Mouse (Mus musculus) gastrocnemius, adult 2 months (tissue): ENCODE results near the gene Dnajc15. TPM values are rescaled to one million over a fixed set of nuclear protein-coding genes. Genes with fewer than 3 reads are reported as not detected.

ENCODE experiments used
- DNase-seq: peaks from one replicate; pipeline ENCODE4 v3.0.0; 2022
- H3K27ac ChIP-seq: fragments of 200-600 bp; 2 replicates; pipeline ENCODE4 v1.8.1; 2022; ENCODE audit warnings: mild to moderate bottlenecking
- H3K4me3 ChIP-seq: fragments of 200-600 bp; 2 replicates; pipeline ENCODE4 v1.8.1; 2022; ENCODE audit warnings: mild to moderate bottlenecking, moderate library complexity
- CTCF ChIP-seq: fragments of 200-600 bp; IDR thresholded peaks from 2 replicates; pipeline ENCODE4 v1.8.1; 2022; ENCODE audit warnings: antibody characterized with exemption, mild to moderate bottlenecking, moderate library complexity
- intact Hi-C: fragments of 180-260 bp; cut with DNase I; formaldehyde crosslinking; loops from one replicate; pipeline ENCODE4 v1.15.1; 2025
- total RNA-seq, 2 experiments: library from RNA; stranded (reverse); gene quantifications; 2 replicates each; pipeline ENCODE4 v1.2.3; 2021

Gene Dnajc15
- total RNA-seq, 2 experiments from 2014 or later: 123 to 152 TPM

GRCm38 (mm10) chr14:77807836-77808235 lies 67.1 kb downstream of the Dnajc15 start:
- Histone ChIP-seq H3K4me3 (no peak overlapping the region), H3K27ac (no peak overlapping the region)
- TF ChIP-seq CTCF: no peak
- DNase-seq: no peak
- intact Hi-C loops: no loop called here

- Histone ChIP-seq H3K4me3 (no peak overlapping the region), H3K27ac (no peak overlapping the region)
- intact Hi-C loops: no loop called here
- DNase-seq: no peak
- TF ChIP-seq CTCF: no peak
Measured at GRCm38 (mm10) chr14:77806345-77806744, 68.6 kb downstream of the Dnajc15 start.

GRCm38 (mm10) chr14:77802268-77802630 lies 72.7 kb downstream of the Dnajc15 start:
- intact Hi-C loops: loop anchor here (5.0 kb wide), 1 partner anchor 255 kb away; no protein-coding TSS in a partner anchor

GRCm38 (mm10) chr14:77801571-77802267 lies 73.2 kb downstream of the Dnajc15 start:
- DNase-seq: no peak
- Histone ChIP-seq H3K27ac (no peak overlapping the region), H3K4me3 (no peak overlapping the region)
- no peak for TF ChIP-seq CTCF
- intact Hi-C loops: loop anchor here (5.0 kb wide), 1 partner anchor 254 kb away; no protein-coding TSS in a partner anchor

More at GRCm38 (mm10) chr14:77802268-77802630, 72.7 kb downstream of the Dnajc15 start:
- Histone ChIP-seq H3K4me3 (no peak overlapping the region), H3K27ac (no peak overlapping the region)
- no peak for DNase-seq
- TF ChIP-seq CTCF: no peak

GRCm38 (mm10) chr14:77796506-77796905 lies 78.4 kb downstream of the Dnajc15 start:
- no peak for DNase-seq
- intact Hi-C loops: no loop called here
- no peak overlapping the region for H3K27ac ChIP-seq
- no peak overlapping the region for H3K4me3 ChIP-seq
- TF ChIP-seq CTCF: no peak

GRCm38 (mm10) chr14:77795240-77795639 lies 79.7 kb downstream of the Dnajc15 start:
- no peak for TF ChIP-seq CTCF
- intact Hi-C loops: no loop called here
- H3K4me3 ChIP-seq: no peak overlapping the region
- H3K27ac ChIP-seq: no peak overlapping the region; the same call in 1 of the 2 replicates
- no peak for DNase-seq

GRCm38 (mm10) chr14:77794285-77794949 lies 80.5 kb downstream of the Dnajc15 start:
- no peak for TF ChIP-seq CTCF
- H3K27ac ChIP-seq: no peak overlapping the region
- intact Hi-C loops: no loop called here
- H3K4me3 ChIP-seq: no peak overlapping the region
- no peak for DNase-seq

GRCm38 (mm10) chr14:77792998-77793397 lies 81.9 kb downstream of the Dnajc15 start:
- intact Hi-C loops: no loop called here
- H3K4me3 ChIP-seq: no peak overlapping the region
- no peak overlapping the region for H3K27ac ChIP-seq
- no peak for TF ChIP-seq CTCF
- no peak for DNase-seq

GRCm38 (mm10) chr14:77783217-77783616 lies 91.7 kb downstream of the Dnajc15 start:
- H3K27ac ChIP-seq: no peak overlapping the region
- peak; percentile 50 for TF ChIP-seq CTCF
- no peak overlapping the region for H3K4me3 ChIP-seq
- no peak for DNase-seq
- intact Hi-C loops: no loop called here

- no peak overlapping the region for H3K4me3 ChIP-seq
Measured at GRCm38 (mm10) chr14:77777365-77777764, 97.6 kb downstream of the Dnajc15 start.

GRCm38 (mm10) chr14:77776005-77776531 lies 98.9 kb downstream of the Dnajc15 start:
- no peak for TF ChIP-seq CTCF
- no peak for DNase-seq
- Histone ChIP-seq H3K27ac (no peak overlapping the region), H3K4me3 (no peak overlapping the region)
- intact Hi-C loops: no loop called here

More at GRCm38 (mm10) chr14:77777365-77777764, 97.6 kb downstream of the Dnajc15 start:
- DNase-seq: no peak
- no peak overlapping the region for H3K27ac ChIP-seq
- no peak for TF ChIP-seq CTCF
- intact Hi-C loops: no loop called here

- intact Hi-C loops: no loop called here
- no peak for DNase-seq
- TF ChIP-seq CTCF: no peak
- H3K27ac ChIP-seq: no peak overlapping the region
- H3K4me3 ChIP-seq: no peak overlapping the region
Measured at GRCm38 (mm10) chr14:77773331-77773730, 101.6 kb downstream of the Dnajc15 start.

GRCm38 (mm10) chr14:77771626-77772025 lies 103.3 kb downstream of the Dnajc15 start:
- no peak for TF ChIP-seq CTCF
- intact Hi-C loops: no loop called here
- Histone ChIP-seq H3K4me3 (no peak overlapping the region), H3K27ac (no peak overlapping the region)
- no peak for DNase-seq

Other genes with a start within 250 kb of the Dnajc15 start
- under 1 TPM in 1 of 2 experiments, not detected in 1; 0.22 TPM for gene Epsti1, start 29.1 kb upstream of the Dnajc15 start, total RNA-seq
- gene Fam216b, start 213.9 kb upstream of the Dnajc15 start, total RNA-seq: not detected